Mouse (Mus musculus) midbrain, embryonic 16.5 days (tissue): ENCODE results near the gene Zfp536. TPM values are rescaled to one million over a fixed set of nuclear protein-coding genes. Genes with fewer than 3 reads are reported as not detected.

ENCODE experiments used
- ATAC-seq: fragments of 200-750 bp; cut with Nextera tagmentation; 2 replicates; pipeline ENCODE4 v1.8.0; 2017; ENCODE audit warnings: moderate TSS enrichment
- H3K27ac ChIP-seq: fragments of 300-500 bp; sonication (generic); 2 replicates; pipeline ENCODE4 v1.5.1; 2014; ENCODE audit warnings: mild to moderate bottlenecking, low read length, mixed read lengths
- H3K27me3 ChIP-seq: fragments of 300-500 bp; sonication (generic); 2 replicates; pipeline ENCODE4 v1.6.1; 2014; ENCODE audit warnings: low read depth, low read length, mixed read lengths; ENCODE audit not compliant: control insufficient read depth, insufficient read depth
- H3K36me3 ChIP-seq: fragments of 300-500 bp; sonication (generic); 2 replicates; pipeline ENCODE4 v1.6.1; 2014; ENCODE audit warnings: mild to moderate bottlenecking, low read length, moderate library complexity, mixed read lengths; ENCODE audit not compliant: control insufficient read depth, insufficient read depth
- H3K4me1 ChIP-seq: fragments of 300-500 bp; sonication (generic); 2 replicates; pipeline ENCODE4 v1.6.1; 2014; ENCODE audit warnings: mild to moderate bottlenecking, low read length, mixed read lengths; ENCODE audit not compliant: control insufficient read depth, insufficient read depth
- H3K4me2 ChIP-seq: fragments of 300-500 bp; sonication (generic); 2 replicates; pipeline ENCODE4 v1.6.1; 2014; ENCODE audit warnings: mild to moderate bottlenecking, low read length, mixed read lengths
- H3K4me3 ChIP-seq: fragments of 300-500 bp; sonication (generic); 2 replicates; pipeline ENCODE4 v1.5.1; 2014; ENCODE audit warnings: low read depth, mild to moderate bottlenecking, low read length, moderate library complexity, mixed read lengths
- H3K9ac ChIP-seq: fragments of 300-500 bp; sonication (generic); 2 replicates; pipeline ENCODE4 v1.6.1; 2014; ENCODE audit warnings: low read depth, low read length, mixed read lengths
- H3K9me3 ChIP-seq: fragments of 300-500 bp; sonication (generic); replicated peaks from 2 replicates; pipeline ENCODE4 v1.6.1; 2014; ENCODE audit warnings: mild to moderate bottlenecking, low read length, mixed read lengths; ENCODE audit not compliant: control insufficient read depth, poor library complexity, severe bottlenecking
- WGBS: fragments of 180-500 bp; shearing (Covaris S2); extraction: QIAGEN DNeasy Blood & Tissue Kit; methylation state at CpG from one replicate; pipeline ENCODE4 v1.1.7; 2014; 5-methylcytosine and 5-hydroxymethylcytosine counted together
- polyA plus RNA-seq: library from polyadenylated mRNA; unstranded; fragments of >200 nt; fragmentation: Nextera tagmentation; extraction: Ambion mirVana; gene quantifications from 2 replicates; pipeline ENCODE4 v1.2.1, GENCODE M21; 2015

Zfp536 gene
- polyA plus RNA-seq = 24.4 and 30.5 TPM in 2 replicates

- Histone ChIP-seq H3K27ac (peak within 1 kb of the TSS; percentile 86), H3K4me2 (peak within 1 kb of the TSS; percentile 99), H3K9me3 (no peaks in the 10 kb centered on the region), H3K27me3 (peaks cover 2% of the 10 kb centered on the region; the same call in 1 of the 2 replicates), H3K4me3 (peak within 1 kb of the TSS; percentile 69), H3K36me3 (no peaks in the 10 kb centered on the region), H3K9ac (peak within 1 kb of the TSS; percentile 67), H3K4me1 (peaks cover 25% of the 10 kb centered on the region)
- ATAC-seq = no peak
- WGBS = 0% methylated on average over 27 of the region's 27 CpGs
These were observed at the start of gene Zfp536 for GRCm38 (mm10) chr7:37773312-37773702. Zfp536 (minus strand) TSS chr7:37773641.

GRCm38 (mm10) chr7:37820670-37821301 is 47.3 kb upstream of the Zfp536 start:
- no peak overlapping the region for H3K27ac ChIP-seq
- 88% methylated on average over 11 of the region's 11 CpGs for WGBS
- H3K27me3 ChIP-seq = no peaks in the 10 kb centered on the region
- ATAC-seq = no peak
- H3K36me3 ChIP-seq = no peaks in the 10 kb centered on the region
- H3K4me3 ChIP-seq = no peak overlapping the region
- H3K4me2 ChIP-seq = no peak overlapping the region
- no peak overlapping the region for H3K9ac ChIP-seq
- H3K9me3 ChIP-seq = no peaks in the 10 kb centered on the region
- no peaks in the 10 kb centered on the region for H3K4me1 ChIP-seq

GRCm38 (mm10) chr7:37818631-37819340 is 45.3 kb upstream of the Zfp536 start:
- no peaks in the 10 kb centered on the region for H3K9me3 ChIP-seq
- no peak overlapping the region for H3K4me2 ChIP-seq
- no peaks in the 10 kb centered on the region for H3K4me1 ChIP-seq
- WGBS = 84% methylated on average over 8 of the region's 8 CpGs
- no peak for ATAC-seq
- H3K4me3 ChIP-seq = no peak overlapping the region
- H3K36me3 ChIP-seq = no peaks in the 10 kb centered on the region
- no peak overlapping the region for H3K27ac ChIP-seq
- no peaks in the 10 kb centered on the region for H3K27me3 ChIP-seq
- no peak overlapping the region for H3K9ac ChIP-seq

- H3K4me3 ChIP-seq = no peak overlapping the region
- no peak overlapping the region for H3K4me2 ChIP-seq
- H3K9ac ChIP-seq = no peak overlapping the region
- no peaks in the 10 kb centered on the region for H3K36me3 ChIP-seq
- H3K4me1 ChIP-seq = no peaks in the 10 kb centered on the region
- no peaks in the 10 kb centered on the region for H3K27me3 ChIP-seq
- WGBS = 86% methylated on average over 7 of the region's 7 CpGs
- no peak for ATAC-seq
- no peaks in the 10 kb centered on the region for H3K9me3 ChIP-seq
- no peak overlapping the region for H3K27ac ChIP-seq
These were observed 43.5 kb upstream of the Zfp536 start for GRCm38 (mm10) chr7:37816901-37817300.

GRCm38 (mm10) chr7:37814844-37815406 is 41.5 kb upstream of the Zfp536 start:
- ATAC-seq = no peak
- WGBS = 51% methylated on average over 8 of the region's 8 CpGs
- no peaks in the 10 kb centered on the region for H3K36me3 ChIP-seq

GRCm38 (mm10) chr7:37813676-37814075 is 40.2 kb upstream of the Zfp536 start:
- Histone ChIP-seq H3K4me2 (no peak overlapping the region), H3K4me1 (no peaks in the 10 kb centered on the region), H3K36me3 (no peaks in the 10 kb centered on the region), H3K4me3 (no peak overlapping the region), H3K27ac (no peak overlapping the region), H3K27me3 (no peaks in the 10 kb centered on the region), H3K9ac (no peak overlapping the region), H3K9me3 (no peaks in the 10 kb centered on the region)
- ATAC-seq = no peak
- 83% methylated on average over 10 of the region's 10 CpGs for WGBS

More at GRCm38 (mm10) chr7:37814844-37815406, 41.5 kb upstream of the Zfp536 start:
- H3K27me3 ChIP-seq = no peaks in the 10 kb centered on the region
- no peak overlapping the region for H3K27ac ChIP-seq
- H3K4me3 ChIP-seq = no peak overlapping the region
- H3K9me3 ChIP-seq = no peaks in the 10 kb centered on the region
- no peaks in the 10 kb centered on the region for H3K4me1 ChIP-seq
- H3K4me2 ChIP-seq = no peak overlapping the region
- H3K9ac ChIP-seq = no peak overlapping the region

GRCm38 (mm10) chr7:37809908-37810307 is 36.5 kb upstream of the Zfp536 start:
- no peaks in the 10 kb centered on the region for H3K27me3 ChIP-seq
- no peak for ATAC-seq
- 90% methylated on average over 5 of the region's 5 CpGs for WGBS

GRCm38 (mm10) chr7:37809001-37809400 is 35.6 kb upstream of the Zfp536 start:
- Histone ChIP-seq H3K9me3 (no peaks in the 10 kb centered on the region), H3K4me3 (no peak overlapping the region), H3K36me3 (no peaks in the 10 kb centered on the region), H3K9ac (no peak overlapping the region), H3K4me2 (no peak overlapping the region), H3K27ac (no peak overlapping the region), H3K4me1 (no peaks in the 10 kb centered on the region), H3K27me3 (no peaks in the 10 kb centered on the region)
- ATAC-seq = no peak
- 89% methylated on average over 4 of the region's 4 CpGs for WGBS

More at GRCm38 (mm10) chr7:37809908-37810307, 36.5 kb upstream of the Zfp536 start:
- no peak overlapping the region for H3K9ac ChIP-seq
- H3K27ac ChIP-seq = no peak overlapping the region
- H3K4me2 ChIP-seq = no peak overlapping the region
- H3K9me3 ChIP-seq = no peaks in the 10 kb centered on the region
- no peaks in the 10 kb centered on the region for H3K36me3 ChIP-seq
- no peak overlapping the region for H3K4me3 ChIP-seq
- no peaks in the 10 kb centered on the region for H3K4me1 ChIP-seq

- H3K9ac ChIP-seq = no peak overlapping the region
- 78% methylated on average over 3 of the region's 3 CpGs for WGBS
- H3K4me1 ChIP-seq = no peaks in the 10 kb centered on the region
- H3K4me2 ChIP-seq = no peak overlapping the region
- no peak for ATAC-seq
- no peak overlapping the region for H3K27ac ChIP-seq
- no peaks in the 10 kb centered on the region for H3K27me3 ChIP-seq
- no peak overlapping the region for H3K4me3 ChIP-seq
- no peaks in the 10 kb centered on the region for H3K36me3 ChIP-seq
- H3K9me3 ChIP-seq = no peaks in the 10 kb centered on the region
These were observed 27.7 kb upstream of the Zfp536 start for GRCm38 (mm10) chr7:37801160-37801559.
